Mouse (Mus musculus) liver, embryonic 14 days (tissue): ENCODE results near the gene Myrip. TPM values are rescaled to one million over a fixed set of nuclear protein-coding genes. Genes with fewer than 3 reads are reported as not detected.

Experiments used
- polyA plus RNA-seq: library from polyadenylated mRNA; depleted of rRNA; stranded (reverse); fragments of >200 nt; gene quantifications from 2 replicates; pipeline ENCODE4 v1.2.3, GENCODE M21; 2012; rRNA removed

Gene Myrip
- polyA plus RNA-seq = 0.02 TPM in 2 replicates

DNA sequence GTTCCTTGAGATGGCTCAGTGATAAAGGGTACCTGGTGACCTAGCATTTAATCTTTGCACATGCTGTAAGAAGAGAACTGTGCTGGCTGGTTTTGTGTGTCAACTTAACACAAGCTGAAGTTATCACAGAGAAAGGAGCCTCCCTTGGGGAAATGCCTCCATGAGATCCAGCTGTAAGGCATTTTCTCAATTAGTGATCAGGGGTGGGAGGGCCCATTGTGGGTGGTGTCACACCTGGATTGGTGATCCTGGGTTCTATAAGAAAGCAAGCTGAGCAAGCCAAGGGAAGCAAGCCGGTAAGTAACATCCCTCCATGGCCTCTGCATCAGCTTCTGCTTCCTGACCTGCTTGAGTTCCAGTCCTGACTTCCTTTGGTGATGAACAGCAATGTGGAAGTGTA lies at the start of gene Myrip:
TSS of gene Myrip (plus strand) at position 301 of the 400 bp plus-strand sequence.

DNA sequence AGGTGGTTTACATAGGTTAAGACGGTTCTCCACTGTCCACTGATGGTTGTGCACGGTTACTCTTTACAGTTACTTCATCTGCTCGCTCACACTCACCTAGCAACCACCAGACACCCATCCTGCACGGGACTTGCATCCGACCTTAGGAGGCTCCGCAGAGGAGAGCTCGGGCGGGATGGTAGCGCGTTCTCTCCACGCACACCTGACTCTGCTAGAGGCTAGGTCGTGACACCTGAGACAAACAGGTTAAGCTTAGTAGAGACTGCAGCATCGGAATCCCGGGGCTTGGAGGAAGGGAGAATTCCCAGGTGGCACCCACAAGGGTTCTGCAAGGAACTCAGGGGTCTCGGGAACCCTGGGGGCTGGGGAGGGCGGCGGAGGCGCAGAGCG lies 190.7 kb downstream of the Myrip start, which contains the start of gene Eif1b:
TSS of gene Eif1b (plus strand) at position 223 of the 390 bp plus-strand sequence.

Other genes with a start within 250 kb of the Myrip start
- 1.1 and 1.6 TPM in 2 replicates for gene Cx3cr1, start 231.6 kb upstream of the Myrip start, polyA plus RNA-seq
- gene Ccr8, start 209.4 kb upstream of the Myrip start, polyA plus RNA-seq = not detected in 2 replicates
- gene Slc25a38, start 191.1 kb upstream of the Myrip start, polyA plus RNA-seq = 102 and 109 TPM in 2 replicates
- gene Rpsa, start 173.8 kb upstream of the Myrip start, polyA plus RNA-seq = 1,453 and 1,626 TPM in 2 replicates
- not detected in 2 replicates for gene Mobp, start 151.8 kb upstream of the Myrip start, polyA plus RNA-seq
- gene Eif1b, start 190.7 kb downstream of the Myrip start, polyA plus RNA-seq = 29.2 and 32.3 TPM in 2 replicates
- gene Entpd3, start 238.3 kb downstream of the Myrip start, polyA plus RNA-seq = 0.02 TPM in 1 of 2 replicates, not detected in the other